Mouse (Mus musculus): Measurements from ENCODE around the gene Efna3. TPM values are rescaled to one million over a fixed set of nuclear protein-coding genes. Genes with fewer than 3 reads are reported as not detected.

The Efna3 gene
- total and polyA plus RNA-seq, 2 experiments = not detected

GRCm38 (mm10) chr3:89271760-89272159 lies 51.0 kb downstream of the Efna3 start:
- no peak overlapping the region for H3K4me3 ChIP-seq (ENCODE audit: insufficient read depth, low read depth, low read length)
- TF ChIP-seq POLR2A (IDR thresholded peaks at IDR 0.05; ENCODE audit: extremely low read depth, insufficient read depth, low read length) = no peak
- no peak for TF ChIP-seq CTCF (IDR thresholded peaks at IDR 0.05; ENCODE audit: low read depth, low read length)
- peak; percentile 62 for DNase-seq (ENCODE audit: extremely low read depth, low read depth, low spot score)
- no peaks in the 10 kb centered on the region for H3K27me3 ChIP-seq (ENCODE audit: control insufficient read depth, insufficient read depth, low read length)
- H3K4me1 ChIP-seq (ENCODE audit: control insufficient read depth, insufficient read depth, low read length) = peaks cover 33% of the 10 kb centered on the region
- peaks cover 33% of the 10 kb centered on the region for H3K36me3 ChIP-seq (ENCODE audit: control insufficient read depth, insufficient read depth, low read length)
- 35% methylated on average over 6 of the region's 6 CpGs for WGBS
- no peak overlapping the region for H3K9ac ChIP-seq (ENCODE audit: low read depth, low read length)
- H3K79me2 ChIP-seq (ENCODE audit: control insufficient read depth, insufficient read depth, low read length) = peaks cover 10% of the 10 kb centered on the region; the same call in 1 of the 2 replicates
- no peak overlapping the region for H3K27ac ChIP-seq (replicated peaks; ENCODE audit: insufficient read depth, low read depth, low read length)

GRCm38 (mm10) chr3:89270891-89271290 lies 51.9 kb downstream of the Efna3 start:
- peak overlapping the region; percentile 22 for H3K27ac ChIP-seq (replicated peaks; ENCODE audit: insufficient read depth, low read depth, low read length)
- H3K27me3 ChIP-seq (ENCODE audit: control insufficient read depth, insufficient read depth, low read length) = no peaks in the 10 kb centered on the region
- TF ChIP-seq POLR2A (IDR thresholded peaks at IDR 0.05; ENCODE audit: extremely low read depth, insufficient read depth, low read length) (no peak), CTCF (IDR thresholded peaks at IDR 0.05; ENCODE audit: low read depth, low read length) (no peak)
- peak overlapping the region; percentile 21; the same call in 1 of the 2 replicates for H3K9ac ChIP-seq (ENCODE audit: low read depth, low read length)
- H3K4me3 ChIP-seq (ENCODE audit: insufficient read depth, low read depth, low read length) = no peak overlapping the region
- peaks cover 29% of the 10 kb centered on the region for H3K36me3 ChIP-seq (ENCODE audit: control insufficient read depth, insufficient read depth, low read length)
- DNase-seq (ENCODE audit: extremely low read depth, low read depth, low spot score) = peak; percentile 65
- H3K79me2 ChIP-seq (ENCODE audit: control insufficient read depth, insufficient read depth, low read length) = peaks cover 9% of the 10 kb centered on the region; the same call in 1 of the 2 replicates
- WGBS = 25% methylated on average over 6 of the region's 6 CpGs
- peaks cover 29% of the 10 kb centered on the region for H3K4me1 ChIP-seq (ENCODE audit: control insufficient read depth, insufficient read depth, low read length)

- H3K27me3 ChIP-seq (ENCODE audit: control insufficient read depth, insufficient read depth, low read length) = no peaks in the 10 kb centered on the region
- H3K36me3 ChIP-seq (ENCODE audit: control insufficient read depth, insufficient read depth, low read length) = peaks cover 23% of the 10 kb centered on the region
- H3K4me1 ChIP-seq (ENCODE audit: control insufficient read depth, insufficient read depth, low read length) = peaks cover 23% of the 10 kb centered on the region
- H3K79me2 ChIP-seq (ENCODE audit: control insufficient read depth, insufficient read depth, low read length) = peaks cover 8% of the 10 kb centered on the region; the same call in 1 of the 2 replicates
- peak within 1 kb of the TSS; percentile 69 for H3K4me3 ChIP-seq (ENCODE audit: insufficient read depth, low read depth, low read length)
- peak; percentile 63; the same call in 1 of the 2 replicates for TF ChIP-seq POLR2A (IDR thresholded peaks at IDR 0.05; ENCODE audit: extremely low read depth, insufficient read depth, low read length)
- TF ChIP-seq CTCF (IDR thresholded peaks at IDR 0.05; ENCODE audit: low read depth, low read length) = peak; percentile 57
- peak within 1 kb of the TSS; percentile 72 for H3K9ac ChIP-seq (ENCODE audit: low read depth, low read length)
- peak; percentile 67 for DNase-seq (ENCODE audit: extremely low read depth, low read depth, low spot score)
- peak within 1 kb of the TSS; percentile 60 for H3K27ac ChIP-seq (replicated peaks; ENCODE audit: insufficient read depth, low read depth, low read length)
- 2% methylated on average over 39 of the region's 39 CpGs for WGBS
These were observed 52.6 kb downstream of the Efna3 start, which contains the start of gene Slc50a1 for GRCm38 (mm10) chr3:89270051-89270755. Gene Slc50a1 (minus strand): TSS chr3:89270570.

GRCm38 (mm10) chr3:89268916-89269315 lies 53.8 kb downstream of the Efna3 start:
- Histone ChIP-seq H3K4me3 (ENCODE audit: insufficient read depth, low read depth, low read length) (no peak overlapping the region), H3K4me1 (ENCODE audit: control insufficient read depth, insufficient read depth, low read length) (peaks cover 19% of the 10 kb centered on the region), H3K9ac (ENCODE audit: low read depth, low read length) (no peak overlapping the region), H3K27ac (replicated peaks; ENCODE audit: insufficient read depth, low read depth, low read length) (no peak overlapping the region), H3K79me2 (ENCODE audit: control insufficient read depth, insufficient read depth, low read length) (peaks cover 4% of the 10 kb centered on the region; the same call in 1 of the 2 replicates), H3K27me3 (ENCODE audit: control insufficient read depth, insufficient read depth, low read length) (no peaks in the 10 kb centered on the region), H3K36me3 (ENCODE audit: control insufficient read depth, insufficient read depth, low read length) (peaks cover 18% of the 10 kb centered on the region)
- WGBS = 89% methylated on average over 8 of the region's 8 CpGs
- TF ChIP-seq POLR2A (IDR thresholded peaks at IDR 0.05; ENCODE audit: extremely low read depth, insufficient read depth, low read length) = no peak
- TF ChIP-seq CTCF (IDR thresholded peaks at IDR 0.05; ENCODE audit: low read depth, low read length) = no peak
- DNase-seq (ENCODE audit: extremely low read depth, low read depth, low spot score) = no peak

GRCm38 (mm10) chr3:89266439-89266893 lies 56.3 kb downstream of the Efna3 start:
- peak; percentile 87 for TF ChIP-seq POLR2A (IDR thresholded peaks at IDR 0.05; ENCODE audit: extremely low read depth, insufficient read depth, low read length)
- TF ChIP-seq CTCF (IDR thresholded peaks at IDR 0.05; ENCODE audit: low read depth, low read length) = no peak

More at GRCm38 (mm10) chr3:89266439-89266893, 56.3 kb downstream of the Efna3 start:
- H3K79me2 ChIP-seq (ENCODE audit: control insufficient read depth, insufficient read depth, low read length) = peaks cover 4% of the 10 kb centered on the region; the same call in 1 of the 2 replicates
- H3K36me3 ChIP-seq (ENCODE audit: control insufficient read depth, insufficient read depth, low read length) = no peaks in the 10 kb centered on the region
- H3K27ac ChIP-seq (replicated peaks; ENCODE audit: insufficient read depth, low read depth, low read length) = peak overlapping the region; percentile 78
- H3K27me3 ChIP-seq (ENCODE audit: control insufficient read depth, insufficient read depth, low read length) = no peaks in the 10 kb centered on the region
- under 1% methylated on average over 20 of the region's 20 CpGs for WGBS
- peak overlapping the region; percentile 87 for H3K9ac ChIP-seq (ENCODE audit: low read depth, low read length)
- DNase-seq (ENCODE audit: extremely low read depth, low read depth, low spot score) = peak; percentile 83
- H3K4me3 ChIP-seq (ENCODE audit: insufficient read depth, low read depth, low read length) = peak overlapping the region; percentile 85
- peaks cover 13% of the 10 kb centered on the region for H3K4me1 ChIP-seq (ENCODE audit: control insufficient read depth, insufficient read depth, low read length)

Other genes with a start within 250 kb of the Efna3 start
- gene Rusc1, start 229.7 kb downstream of the Efna3 start, total RNA-seq (2014; rRNA removed) = 4.0 and 4.8 TPM in 2 replicates
- gene Rusc1, start 229.7 kb downstream of the Efna3 start, polyA plus RNA-seq (2012; rRNA removed) = 14.0 and 18.3 TPM in 2 replicates
- gene Gm43738, start 221.9 kb downstream of the Efna3 start, total RNA-seq (2014; rRNA removed) = not detected in 2 replicates
- gene Gm43738, start 221.9 kb downstream of the Efna3 start, polyA plus RNA-seq (2012; rRNA removed) = 0.05 TPM in 1 of 2 replicates, not detected in the other
- 467 and 510 TPM in 2 replicates for gene Fdps, start 221.0 kb downstream of the Efna3 start, total RNA-seq (2014; rRNA removed)
- 388 and 397 TPM in 2 replicates for gene Fdps, start 221.0 kb downstream of the Efna3 start, polyA plus RNA-seq (2012; rRNA removed)
- gene Pklr, start 186.8 kb downstream of the Efna3 start, total RNA-seq (2014; rRNA removed) = 69.7 and 91.1 TPM in 2 replicates
- gene Pklr, start 186.8 kb downstream of the Efna3 start, polyA plus RNA-seq (2012; rRNA removed) = 387 and 512 TPM in 2 replicates
- 0.09 and 0.20 TPM in 2 replicates for gene Hcn3, start 162.8 kb downstream of the Efna3 start, total RNA-seq (2014; rRNA removed)
- 0.19 and 0.44 TPM in 2 replicates for gene Hcn3, start 162.8 kb downstream of the Efna3 start, polyA plus RNA-seq (2012; rRNA removed)
- gene Clk2, start 158.2 kb downstream of the Efna3 start, total RNA-seq (2014; rRNA removed) = 7.4 and 9.3 TPM in 2 replicates
- gene Clk2, start 158.2 kb downstream of the Efna3 start, polyA plus RNA-seq (2012; rRNA removed) = 14.6 and 23.9 TPM in 2 replicates
- gene Scamp3, start 145.5 kb downstream of the Efna3 start, total RNA-seq (2014; rRNA removed) = 9.1 and 15.6 TPM in 2 replicates
- 105 and 120 TPM in 2 replicates for gene Scamp3, start 145.5 kb downstream of the Efna3 start, polyA plus RNA-seq (2012; rRNA removed)
- 0.09 and 0.54 TPM in 2 replicates for gene Fam189b, start 139.8 kb downstream of the Efna3 start, total RNA-seq (2014; rRNA removed)
- gene Fam189b, start 139.8 kb downstream of the Efna3 start, polyA plus RNA-seq (2012; rRNA removed) = 1.8 and 4.1 TPM in 2 replicates
- 24.1 and 32.7 TPM in 2 replicates for gene Gba, start 120.0 kb downstream of the Efna3 start, total RNA-seq (2014; rRNA removed)
- 33.2 and 36.6 TPM in 2 replicates for gene Gba, start 120.0 kb downstream of the Efna3 start, polyA plus RNA-seq (2012; rRNA removed)
- 0.92 and 1.4 TPM in 2 replicates for gene Thbs3, start 107.8 kb downstream of the Efna3 start, total RNA-seq (2014; rRNA removed)
- 0.85 and 1.2 TPM in 2 replicates for gene Thbs3, start 107.8 kb downstream of the Efna3 start, polyA plus RNA-seq (2012; rRNA removed)
- 105 and 122 TPM in 2 replicates for gene Mtx1, start 95.9 kb downstream of the Efna3 start, total RNA-seq (2014; rRNA removed)
- gene Mtx1, start 95.9 kb downstream of the Efna3 start, polyA plus RNA-seq (2012; rRNA removed) = 167 and 187 TPM in 2 replicates
- 0.60 and 1.7 TPM in 2 replicates for gene Muc1, start 93.9 kb downstream of the Efna3 start, total RNA-seq (2014; rRNA removed)
- gene Muc1, start 93.9 kb downstream of the Efna3 start, polyA plus RNA-seq (2012; rRNA removed) = 1.3 and 1.7 TPM in 2 replicates
- 45.1 and 60.3 TPM in 2 replicates for gene Krtcap2, start 77.0 kb downstream of the Efna3 start, total RNA-seq (2014; rRNA removed)
- 157 and 197 TPM in 2 replicates for gene Krtcap2, start 77.0 kb downstream of the Efna3 start, polyA plus RNA-seq (2012; rRNA removed)
- 0.07 and 0.18 TPM in 2 replicates for gene Trim46, start 76.7 kb downstream of the Efna3 start, total RNA-seq (2014; rRNA removed)
- 0.16 and 0.25 TPM in 2 replicates for gene Trim46, start 76.7 kb downstream of the Efna3 start, polyA plus RNA-seq (2012; rRNA removed)
- gene Dpm3, start 63.6 kb downstream of the Efna3 start, total RNA-seq (2014; rRNA removed) = 102 and 131 TPM in 2 replicates
- 243 and 245 TPM in 2 replicates for gene Dpm3, start 63.6 kb downstream of the Efna3 start, polyA plus RNA-seq (2012; rRNA removed)
- 6.4 and 7.0 TPM in 2 replicates for gene Slc50a1, start 52.4 kb downstream of the Efna3 start, total RNA-seq (2014; rRNA removed)
- 36.3 and 41.2 TPM in 2 replicates for gene Slc50a1, start 52.4 kb downstream of the Efna3 start, polyA plus RNA-seq (2012; rRNA removed)
- gene Efna1, start 41.8 kb downstream of the Efna3 start, total RNA-seq (2014; rRNA removed) = 22.1 and 35.2 TPM in 2 replicates
- gene Efna1, start 41.8 kb downstream of the Efna3 start, polyA plus RNA-seq (2012; rRNA removed) = 73.1 and 73.4 TPM in 2 replicates
- not detected in 2 replicates for gene Efna4, start 15.1 kb upstream of the Efna3 start, total RNA-seq (2014; rRNA removed)
- gene Efna4, start 15.1 kb upstream of the Efna3 start, polyA plus RNA-seq (2012; rRNA removed) = 0.06 and 0.27 TPM in 2 replicates
- 1.4 and 2.6 TPM in 2 replicates for gene Adam15, start 27.0 kb upstream of the Efna3 start, total RNA-seq (2014; rRNA removed)
- gene Adam15, start 27.0 kb upstream of the Efna3 start, polyA plus RNA-seq (2012; rRNA removed) = 4.7 and 5.4 TPM in 2 replicates
- gene Dcst2, start 39.0 kb upstream of the Efna3 start, total RNA-seq (2014; rRNA removed) = not detected in 2 replicates
- gene Dcst2, start 39.0 kb upstream of the Efna3 start, polyA plus RNA-seq (2012; rRNA removed) = 0.05 TPM in 1 of 2 replicates, not detected in the other
- gene Dcst1, start 42.3 kb upstream of the Efna3 start, total RNA-seq (2014; rRNA removed) = not detected in 2 replicates
- gene Dcst1, start 42.3 kb upstream of the Efna3 start, polyA plus RNA-seq (2012; rRNA removed) = 0.04 TPM in 1 of 2 replicates, not detected in the other
- gene Zbtb7b, start 71.8 kb upstream of the Efna3 start, total RNA-seq (2014; rRNA removed) = 28.9 and 31.9 TPM in 2 replicates
- gene Zbtb7b, start 71.8 kb upstream of the Efna3 start, polyA plus RNA-seq (2012; rRNA removed) = 85.0 and 87.2 TPM in 2 replicates
- not detected in 2 replicates for gene Lenep, start 79.8 kb upstream of the Efna3 start, total RNA-seq (2014; rRNA removed)
- gene Lenep, start 79.8 kb upstream of the Efna3 start, polyA plus RNA-seq (2012; rRNA removed) = not detected in 2 replicates
- gene Flad1, start 88.9 kb upstream of the Efna3 start, total RNA-seq (2014; rRNA removed) = 29.0 and 33.0 TPM in 2 replicates
- gene Flad1, start 88.9 kb upstream of the Efna3 start, polyA plus RNA-seq (2012; rRNA removed) = 62.6 and 67.3 TPM in 2 replicates
- gene Cks1b, start 95.4 kb upstream of the Efna3 start, total RNA-seq (2014; rRNA removed) = 3.0 and 6.0 TPM in 2 replicates
- gene Cks1b, start 95.4 kb upstream of the Efna3 start, polyA plus RNA-seq (2012; rRNA removed) = 7.9 and 11.0 TPM in 2 replicates
- 37.7 and 42.0 TPM in 2 replicates for gene Shc1, start 95.5 kb upstream of the Efna3 start, total RNA-seq (2014; rRNA removed)
- 56.8 and 57.4 TPM in 2 replicates for gene Shc1, start 95.5 kb upstream of the Efna3 start, polyA plus RNA-seq (2012; rRNA removed)
- gene Pygo2, start 107.2 kb upstream of the Efna3 start, total RNA-seq (2014; rRNA removed) = 4.4 and 9.9 TPM in 2 replicates
- gene Pygo2, start 107.2 kb upstream of the Efna3 start, polyA plus RNA-seq (2012; rRNA removed) = 26.5 and 29.0 TPM in 2 replicates
- 5.7 and 5.9 TPM in 2 replicates for gene Pbxip1, start 113.7 kb upstream of the Efna3 start, total RNA-seq (2014; rRNA removed)
- gene Pbxip1, start 113.7 kb upstream of the Efna3 start, polyA plus RNA-seq (2012; rRNA removed) = 6.6 and 9.1 TPM in 2 replicates
- gene Pmvk, start 131.6 kb upstream of the Efna3 start, total RNA-seq (2014; rRNA removed) = 79.5 and 112 TPM in 2 replicates
- gene Pmvk, start 131.6 kb upstream of the Efna3 start, polyA plus RNA-seq (2012; rRNA removed) = 82.1 and 108 TPM in 2 replicates
- gene Kcnn3, start 197.2 kb upstream of the Efna3 start, total RNA-seq (2014; rRNA removed) = under 0.01 and 0.13 TPM in 2 replicates
- 0.06 TPM in 1 of 2 replicates, not detected in the other for gene Kcnn3, start 197.2 kb upstream of the Efna3 start, polyA plus RNA-seq (2012; rRNA removed)

All from liver, adult 2 months (tissue).